Comparison of ENCODE assay signal across 9 mouse cellular contexts in genomic region chr6:146955896-146956295, GRCm38 (mm10). TPM values are rescaled to one million over a fixed set of nuclear protein-coding genes. Genes with fewer than 3 reads are reported as not detected.
DNase-seq lines count a peak whose midpoint lies in the region; ATAC-seq lines count a peak whose summit lies in the region.
"Had no signal": no experiment of that assay in that cellular context is flagged by ENCODE, and none has a peak within 500 bp of the region (broad histone marks: within the 10 kb centered on the region; RNA-seq: fewer than 3 reads in every experiment).

No protein-coding gene starts in this region.

- no peaks in the 10 kb centered on the region for H3K27me3 ChIP-seq in heart, embryonic 12.5 days (replicated peaks)
- H3K27me3 ChIP-seq in intestine, embryonic 15.5 days (replicated peaks): no peaks in the 10 kb centered on the region
- H3K27me3 ChIP-seq in midbrain, embryonic 13.5 days: no peaks in the 10 kb centered on the region

- peak overlapping the region; percentile 24 for H3K27ac ChIP-seq in heart, embryonic 12.5 days (ENCODE audit: poor library complexity, severe bottlenecking)
- H3K27ac ChIP-seq in intestine, embryonic 15.5 days: peak overlapping the region; percentile 4; the same call in 1 of the 2 replicates
- H3K27ac ChIP-seq in midbrain, embryonic 13.5 days: no peak overlapping the region

- 0 out of 2 replicates have a peak overlapping the region, but pooled peaks have one; percentile 2 for H3K4me3 ChIP-seq in heart, embryonic 12.5 days
- no peak overlapping the region for H3K4me3 ChIP-seq in intestine, embryonic 15.5 days (replicated peaks)
- H3K4me3 ChIP-seq in midbrain, embryonic 13.5 days (replicated peaks): no peak overlapping the region
- H3K4me3 ChIP-seq: erythroblast, embryonic 14.5 days had no signal

- peak; percentile 83 for ATAC-seq in heart, embryonic 12.5 days (ENCODE audit: insufficient number of reproducible peaks, low FRiP score)
- peak; percentile 75 for ATAC-seq in intestine, embryonic 15.5 days
- 0 out of 2 replicates have a peak, but pooled peaks have one; percentile 34 for ATAC-seq in midbrain, embryonic 13.5 days

- peak overlapping the region; percentile 37; the same call in 1 of the 2 replicates for H3K4me2 ChIP-seq in heart, embryonic 12.5 days
- no peak overlapping the region for H3K4me2 ChIP-seq in intestine, embryonic 15.5 days (replicated peaks)
- no peak overlapping the region for H3K4me2 ChIP-seq in midbrain, embryonic 13.5 days (replicated peaks)

- no peak overlapping the region for H3K9ac ChIP-seq in heart, embryonic 12.5 days
- no peak overlapping the region for H3K9ac ChIP-seq in intestine, embryonic 15.5 days
- 0 out of 2 replicates have a peak overlapping the region, but pooled peaks have one; percentile 16 for H3K9ac ChIP-seq in midbrain, embryonic 13.5 days (replicated peaks)

- 11% methylated on average over 12 of the region's 12 CpGs for WGBS in heart, embryonic 12.5 days
- 45% methylated on average over 12 of the region's 12 CpGs for WGBS in intestine, embryonic 15.5 days
- WGBS in midbrain, embryonic 13.5 days: 15% methylated on average over 12 of the region's 12 CpGs

- no peak for DNase-seq in heart, adult 9 months (ENCODE audit: low spot score in 2 of 2)
- DNase-seq in spleen, postnatal 4 days (ENCODE audit: low spot score in 2 of 2): peak; percentile 41 to 66
- DNase-seq in spleen, adult 18-20 months: no peak
- no peak for DNase-seq in cerebellum, postnatal 36 days
- no peak for DNase-seq in thymus, postnatal 4 days

- no peaks in the 10 kb centered on the region for H3K36me3 ChIP-seq in heart, embryonic 12.5 days
- H3K36me3 ChIP-seq in intestine, embryonic 15.5 days: no peaks in the 10 kb centered on the region
- no peaks in the 10 kb centered on the region for H3K36me3 ChIP-seq in midbrain, embryonic 13.5 days

- H3K9me3 ChIP-seq in heart, embryonic 12.5 days (replicated peaks): no peaks in the 10 kb centered on the region
- H3K9me3 ChIP-seq in intestine, embryonic 15.5 days: no peaks in the 10 kb centered on the region
- no peaks in the 10 kb centered on the region for H3K9me3 ChIP-seq in midbrain, embryonic 13.5 days

- peaks cover 40% of the 10 kb centered on the region for H3K4me1 ChIP-seq in heart, embryonic 12.5 days (replicated peaks)
- H3K4me1 ChIP-seq in intestine, embryonic 15.5 days (replicated peaks): peaks cover 3% of the 10 kb centered on the region
- H3K4me1 ChIP-seq in midbrain, embryonic 13.5 days (replicated peaks): peaks cover 5% of the 10 kb centered on the region; the same call in 1 of the 2 replicates

RNA-seq across cellular contexts. Expression of gene 1700034J05Rik, which starts 1.7 kb away (rescaled TPM):
- 0.17 and 0.23 TPM in 2 replicates for polyA plus RNA-seq in heart, embryonic 12.5 days (2016; fragmentation: Nextera tagmentation; extraction: Ambion mirVana)
- 0.10 and 0.21 TPM in 2 replicates for polyA plus RNA-seq in intestine, embryonic 15.5 days (2015; fragmentation: Nextera tagmentation; extraction: Ambion mirVana)
- 0.15 TPM in 1 of 2 replicates, not detected in the other for polyA plus RNA-seq in midbrain, embryonic 13.5 days (2015; fragmentation: Nextera tagmentation; extraction: Ambion mirVana)
- polyA plus RNA-seq: erythroblast, embryonic 14.5 days had no signal

Comparison
In these comparisons a context has a peak if more than half of its experiments do, and no peak if none do; other contexts are left out.
1. DNase-seq: peak in spleen, postnatal 4 days (2 of 2); none in heart, adult 9 months (0 of 2), spleen, adult 18-20 months (0 of 2), cerebellum, postnatal 36 days (0 of 2) and thymus, postnatal 4 days (single experiment).
2. Peak in every context shown above with its lines, with median percentiles within 50 percentile points of each other: ATAC-seq.